Mouse (Mus musculus) lung, postnatal 0 days (tissue): ENCODE data around the gene Neurog2. TPM values are rescaled to one million over a fixed set of nuclear protein-coding genes. Genes with fewer than 3 reads are reported as not detected.

Experiments used
- ATAC-seq: fragments of 200-750 bp; cut with Nextera tagmentation; 2 replicates; pipeline ENCODE4 v1.8.0; 2017; ENCODE audit warnings: moderate library complexity
- DNase-seq: peaks from one replicate; pipeline ENCODE4 v3.0.0-alpha.2; 2016; ENCODE audit warnings: low spot score
- H3K27ac ChIP-seq: fragments of 300-500 bp; sonication (generic); 2 replicates; pipeline ENCODE4 v1.5.1; 2014; ENCODE audit warnings: antibody characterized with exemption, mild to moderate bottlenecking, low read length, mixed read lengths
- H3K27me3 ChIP-seq: fragments of 300-500 bp; sonication (generic); replicated peaks from 2 replicates; pipeline ENCODE4 v1.6.1; 2014; ENCODE audit warnings: low read length, mixed read lengths; ENCODE audit not compliant: insufficient read depth
- H3K36me3 ChIP-seq: fragments of 300-500 bp; sonication (generic); 2 replicates; pipeline ENCODE4 v1.6.1; 2014; ENCODE audit warnings: low read length, mixed read lengths; ENCODE audit not compliant: insufficient read depth
- H3K4me1 ChIP-seq: fragments of 300-500 bp; sonication (generic); 2 replicates; pipeline ENCODE4 v1.6.1; 2014; ENCODE audit warnings: antibody characterized with exemption, low read depth, low read length, mixed read lengths; ENCODE audit not compliant: insufficient read depth
- H3K4me2 ChIP-seq: fragments of 300-500 bp; sonication (generic); replicated peaks from 2 replicates; pipeline ENCODE4 v1.6.1; 2014; ENCODE audit warnings: low read depth, mild to moderate bottlenecking, low read length, moderate library complexity, mixed read lengths
- H3K4me3 ChIP-seq: fragments of 300-500 bp; sonication (generic); 2 replicates; pipeline ENCODE4 v1.5.1; 2014; ENCODE audit warnings: low read depth, low read length
- H3K9ac ChIP-seq: fragments of 300-500 bp; sonication (generic); replicated peaks from 2 replicates; pipeline ENCODE4 v1.6.1; 2014; ENCODE audit warnings: low read depth, mild to moderate bottlenecking
- H3K9me3 ChIP-seq: fragments of 300-500 bp; sonication (generic); 2 replicates; pipeline ENCODE4 v1.6.1; 2016; ENCODE audit warnings: low read length, mixed read lengths
- CTCF ChIP-seq: IDR thresholded peaks from 2 replicates; pipeline ENCODE4 v1.5.1; 2016; ENCODE audit warnings: antibody characterized with exemption, mild to moderate bottlenecking
- EP300 ChIP-seq: IDR thresholded peaks from 2 replicates; pipeline ENCODE4 v1.6.1; 2016; ENCODE audit warnings: antibody characterized with exemption, mild to moderate bottlenecking, control low read depth
- WGBS: fragments of 180-500 bp; shearing (Covaris S2); extraction: QIAGEN DNeasy Blood & Tissue Kit; methylation state at CpG from one replicate; pipeline ENCODE4 v1.1.7; 2014; 5-methylcytosine and 5-hydroxymethylcytosine counted together
- polyA plus RNA-seq: library from polyadenylated mRNA; unstranded; fragments of >200 nt; fragmentation: Nextera tagmentation; extraction: Ambion mirVana; gene quantifications from 2 replicates; pipeline ENCODE4 v1.2.1, GENCODE M21; 2015

The Neurog2 gene
- not detected in 2 replicates for polyA plus RNA-seq

DNA sequence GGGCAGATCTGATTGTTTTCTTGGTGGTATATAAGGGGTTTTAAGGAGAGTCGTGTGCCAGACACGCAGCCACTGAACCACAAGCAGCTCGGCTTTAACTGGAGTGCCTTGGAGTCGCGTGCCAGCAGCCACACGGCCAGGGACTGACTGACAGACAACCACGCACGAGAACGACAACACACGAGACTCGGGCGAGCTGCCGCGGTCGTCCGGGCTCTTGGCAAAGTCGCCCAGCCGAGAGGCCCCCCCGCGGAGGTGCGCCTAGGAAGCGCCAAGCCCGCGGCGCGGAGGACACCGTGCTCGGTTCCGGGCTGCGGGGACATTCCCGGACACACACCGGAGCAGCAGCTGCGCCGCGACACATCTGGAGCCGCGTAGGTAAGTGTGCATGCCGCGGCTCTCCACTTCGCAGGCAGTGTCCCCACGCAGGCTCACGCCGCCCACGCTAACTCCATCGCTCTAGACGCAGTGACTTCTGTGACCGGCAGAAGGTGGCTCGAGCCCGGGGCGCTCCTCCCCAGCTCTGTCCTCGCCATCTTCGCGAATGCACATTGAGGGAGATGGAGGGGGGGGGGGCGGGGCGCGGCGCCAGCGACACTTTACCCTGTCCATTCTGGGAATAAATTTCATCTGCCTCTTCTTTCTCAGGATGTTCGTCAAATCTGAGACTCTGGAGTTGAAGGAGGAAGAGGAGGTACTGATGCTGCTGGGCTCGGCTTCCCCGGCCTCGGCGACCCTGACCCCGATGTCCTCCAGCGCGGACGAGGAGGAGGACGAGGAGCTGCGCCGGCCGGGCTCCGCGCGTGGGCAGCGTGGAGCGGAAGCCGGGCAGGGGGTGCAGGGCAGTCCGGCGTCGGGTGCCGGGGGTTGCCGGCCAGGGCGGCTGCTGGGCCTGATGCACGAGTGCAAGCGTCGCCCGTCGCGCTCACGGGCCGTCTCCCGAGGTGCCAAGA is at the start of gene Neurog2:
TSS of gene Neurog2 (plus strand) at position 56 of the 953 bp plus-strand sequence.
- Histone ChIP-seq H3K9ac (no peak within 1 kb of the TSS), H3K4me2 (peak within 1 kb of the TSS; percentile 72), H3K36me3 (no peaks in the 10 kb centered on the region), H3K9me3 (no peaks in the 10 kb centered on the region), H3K4me1 (peaks cover 18% of the 10 kb centered on the region; the same call in 1 of the 2 replicates), H3K4me3 (peak within 1 kb of the TSS; percentile 37), H3K27me3 (peaks cover 78% of the 10 kb centered on the region), H3K27ac (no peak within 1 kb of the TSS)
- DNase-seq (no peak), ATAC-seq (peak; percentile 22; the same call in 1 of the 2 replicates)
- TF ChIP-seq CTCF (no peak), EP300 (no peak)
- 3% methylated on average over 68 of the region's 92 CpGs for WGBS

GRCm38 (mm10) chr3:127597136-127597535 is 35.8 kb upstream of the Neurog2 start:
- Histone ChIP-seq H3K9ac (no peak overlapping the region), H3K4me3 (no peak overlapping the region), H3K4me1 (no peaks in the 10 kb centered on the region), H3K27ac (no peak overlapping the region), H3K36me3 (no peaks in the 10 kb centered on the region; the same call in 1 of the 2 replicates), H3K4me2 (no peak overlapping the region), H3K27me3 (no peaks in the 10 kb centered on the region), H3K9me3 (no peaks in the 10 kb centered on the region)
- no peak for ATAC-seq
- TF ChIP-seq CTCF = no peak
- TF ChIP-seq EP300 = no peak
- WGBS = 96% methylated on average over 1 of the region's 1 CpGs
- DNase-seq = no peak

- Histone ChIP-seq H3K9ac (no peak overlapping the region), H3K27ac (no peak overlapping the region), H3K36me3 (no peaks in the 10 kb centered on the region), H3K27me3 (no peaks in the 10 kb centered on the region), H3K4me3 (no peak overlapping the region), H3K9me3 (no peaks in the 10 kb centered on the region), H3K4me2 (no peak overlapping the region), H3K4me1 (no peaks in the 10 kb centered on the region)
- TF ChIP-seq CTCF = peak; percentile 56
- TF ChIP-seq EP300 = no peak
- DNase-seq (no peak), ATAC-seq (no peak)
- WGBS = 93% methylated on average over 2 of the region's 2 CpGs
These were observed 24.8 kb upstream of the Neurog2 start for GRCm38 (mm10) chr3:127608109-127608508.

DNA sequence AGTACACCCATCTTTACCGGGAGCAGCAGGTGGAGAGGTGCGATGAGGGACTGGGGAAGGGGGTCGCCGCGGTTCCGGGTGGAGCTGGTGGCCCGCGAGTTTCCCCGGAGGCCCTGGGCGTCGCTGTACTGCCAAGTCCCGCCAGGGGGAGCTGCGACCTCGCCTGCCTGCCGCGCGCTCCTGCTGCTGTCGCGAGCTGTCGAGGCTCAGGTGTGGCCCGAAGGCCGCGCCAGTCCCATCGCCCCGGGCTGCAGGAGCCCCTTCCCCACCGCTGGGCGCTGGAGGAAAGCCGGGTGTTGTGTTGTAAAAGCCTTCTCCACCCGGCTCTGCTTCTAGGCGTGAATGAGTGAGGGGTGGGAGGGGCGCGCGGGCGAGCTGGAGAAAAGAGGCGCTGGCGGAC is 7.6 kb upstream of the Neurog2 start:
- Histone ChIP-seq H3K27ac (no peak overlapping the region), H3K27me3 (peaks cover 55% of the 10 kb centered on the region), H3K4me1 (no peaks in the 10 kb centered on the region), H3K4me3 (peak overlapping the region; percentile 34), H3K9me3 (no peaks in the 10 kb centered on the region), H3K36me3 (no peaks in the 10 kb centered on the region), H3K9ac (no peak overlapping the region), H3K4me2 (peak overlapping the region; percentile 57)
- ATAC-seq = peak; percentile 65
- WGBS = under 1% methylated on average over 27 of the region's 36 CpGs
- DNase-seq = peak; percentile 65
- no peak for TF ChIP-seq EP300
- peak; percentile 92 for TF ChIP-seq CTCF

DNA sequence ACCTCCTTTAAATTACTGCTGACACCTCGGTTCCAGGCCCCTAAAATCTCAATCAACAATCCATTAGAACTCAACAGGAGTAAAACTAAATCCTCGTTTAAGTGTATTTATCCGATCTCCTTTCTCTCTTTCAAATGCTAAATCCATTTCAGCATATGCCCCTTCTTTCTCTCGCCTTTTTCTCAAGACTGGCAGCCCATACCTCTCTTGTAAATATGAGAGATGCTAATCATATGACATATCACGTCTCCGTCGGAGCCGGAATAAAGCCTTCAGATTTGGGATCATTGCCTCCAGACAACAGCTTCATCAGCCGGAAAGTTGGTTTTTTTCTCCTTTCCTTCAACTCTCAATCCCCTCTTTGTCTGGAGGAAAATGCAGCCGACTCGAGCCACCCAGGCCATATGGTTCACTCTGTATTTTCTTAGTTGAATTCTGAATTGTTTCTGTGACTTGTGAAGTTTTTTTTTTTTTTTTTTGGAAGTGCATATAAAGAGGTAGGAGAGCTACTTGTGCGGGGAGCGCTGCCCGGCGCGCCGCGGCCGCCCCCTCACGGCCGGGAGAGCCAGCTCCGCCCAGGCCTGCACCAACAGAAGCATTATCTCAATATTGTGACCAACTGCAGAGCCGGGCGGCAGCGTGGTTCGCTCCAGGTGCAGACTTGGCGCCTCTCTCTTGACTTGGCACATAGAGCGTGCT is 7.1 kb upstream of the Neurog2 start:
- H3K27ac ChIP-seq = no peak overlapping the region
- peak; percentile 17 for DNase-seq
- H3K27me3 ChIP-seq = peaks cover 60% of the 10 kb centered on the region
- H3K4me3 ChIP-seq = peak overlapping the region; percentile 34
- H3K4me2 ChIP-seq = peak overlapping the region; percentile 57
- no peak overlapping the region for H3K9ac ChIP-seq
- 3% methylated on average over 28 of the region's 28 CpGs for WGBS
- no peaks in the 10 kb centered on the region for H3K36me3 ChIP-seq
- TF ChIP-seq EP300 (no peak), CTCF (peak; percentile 42)
- ATAC-seq = no peak
- no peaks in the 10 kb centered on the region for H3K4me1 ChIP-seq
- no peaks in the 10 kb centered on the region for H3K9me3 ChIP-seq

- Histone ChIP-seq H3K9me3 (no peaks in the 10 kb centered on the region), H3K4me2 (no peak overlapping the region), H3K36me3 (no peaks in the 10 kb centered on the region), H3K4me3 (no peak overlapping the region), H3K27ac (no peak overlapping the region), H3K27me3 (peaks cover 66% of the 10 kb centered on the region), H3K4me1 (no peaks in the 10 kb centered on the region; the same call in 1 of the 2 replicates), H3K9ac (no peak overlapping the region)
- ATAC-seq (no peak), DNase-seq (no peak)
- TF ChIP-seq CTCF = no peak
- no peak for TF ChIP-seq EP300
- WGBS = 3% methylated on average over 3 of the region's 3 CpGs
These were observed 6.4 kb upstream of the Neurog2 start for GRCm38 (mm10) chr3:127626524-127626923.
